Mouse (Mus musculus): ENCODE results near the gene Vmn2r69.

Gene Vmn2r69

GRCm38 (mm10) chr7:85415820-85416219 is at the start of gene Vmn2r69:
Gene Vmn2r69, minus strand, starts transcription at chr7:85415920.
- no peak for DNase-seq (ENCODE audit: low read depth, low spot score)
